Mouse (Mus musculus) embryonic facial prominence, embryonic 14.5 days (tissue): ENCODE data around the gene Ncor2. TPM values are rescaled to one million over a fixed set of nuclear protein-coding genes. Genes with fewer than 3 reads are reported as not detected.

Source experiments
- ATAC-seq: fragments of 200-750 bp; cut with Nextera tagmentation; 2 replicates; pipeline ENCODE4 v1.8.0; 2017; ENCODE audit warnings: low read depth, moderate number of reproducible peaks, moderate TSS enrichment
- DNase-seq: peaks from one replicate; pipeline ENCODE4 v3.0.0-alpha.2; 2015; ENCODE audit warnings: low spot score
- H3K27ac ChIP-seq: fragments of 300-500 bp; sonication (generic); replicated peaks from 2 replicates; pipeline ENCODE4 v1.5.1; 2014; ENCODE audit warnings: low read depth, mild to moderate bottlenecking, low read length, moderate library complexity
- H3K27me3 ChIP-seq: fragments of 300-500 bp; sonication (generic); replicated peaks from 2 replicates; pipeline ENCODE4 v1.6.1; 2014; ENCODE audit warnings: low read length; ENCODE audit not compliant: control insufficient read depth, insufficient read depth
- H3K36me3 ChIP-seq: fragments of 300-500 bp; sonication (generic); 2 replicates; pipeline ENCODE4 v1.6.1; 2014; ENCODE audit warnings: low read length, mixed read lengths; ENCODE audit not compliant: control insufficient read depth, insufficient read depth
- H3K4me1 ChIP-seq: fragments of 300-500 bp; sonication (generic); 2 replicates; pipeline ENCODE4 v1.6.1; 2014; ENCODE audit warnings: antibody characterized with exemption, low read length; ENCODE audit not compliant: control insufficient read depth, insufficient read depth
- H3K4me2 ChIP-seq: fragments of 300-500 bp; sonication (generic); 2 replicates; pipeline ENCODE4 v1.6.1; 2014; ENCODE audit warnings: low read depth, mild to moderate bottlenecking, low read length, moderate library complexity, mixed read lengths
- H3K4me3 ChIP-seq: fragments of 300-500 bp; sonication (generic); 2 replicates; pipeline ENCODE4 v1.5.1; 2014; ENCODE audit warnings: low read depth, mild to moderate bottlenecking, low read length
- H3K9ac ChIP-seq: fragments of 300-500 bp; sonication (generic); 2 replicates; pipeline ENCODE4 v1.6.1; 2014; ENCODE audit warnings: low read depth, mild to moderate bottlenecking, low read length, moderate library complexity, mixed read lengths
- H3K9me3 ChIP-seq: fragments of 300-500 bp; sonication (generic); 2 replicates; pipeline ENCODE4 v1.6.1; 2016; ENCODE audit warnings: low read length; ENCODE audit not compliant: control insufficient read depth
- WGBS: fragments of 180-500 bp; shearing (Covaris S2); extraction: QIAGEN DNeasy Blood & Tissue Kit; methylation state at CpG from one replicate; pipeline ENCODE4 v1.1.7; 2014; 5-methylcytosine and 5-hydroxymethylcytosine counted together
- polyA plus RNA-seq: library from polyadenylated mRNA; unstranded; fragments of >200 nt; fragmentation: Nextera tagmentation; extraction: Ambion mirVana; gene quantifications from 2 replicates; pipeline ENCODE4 v1.2.1, GENCODE M21; 2014

Ncor2 gene
- polyA plus RNA-seq = 34.9 and 37.3 TPM in 2 replicates

DNA sequence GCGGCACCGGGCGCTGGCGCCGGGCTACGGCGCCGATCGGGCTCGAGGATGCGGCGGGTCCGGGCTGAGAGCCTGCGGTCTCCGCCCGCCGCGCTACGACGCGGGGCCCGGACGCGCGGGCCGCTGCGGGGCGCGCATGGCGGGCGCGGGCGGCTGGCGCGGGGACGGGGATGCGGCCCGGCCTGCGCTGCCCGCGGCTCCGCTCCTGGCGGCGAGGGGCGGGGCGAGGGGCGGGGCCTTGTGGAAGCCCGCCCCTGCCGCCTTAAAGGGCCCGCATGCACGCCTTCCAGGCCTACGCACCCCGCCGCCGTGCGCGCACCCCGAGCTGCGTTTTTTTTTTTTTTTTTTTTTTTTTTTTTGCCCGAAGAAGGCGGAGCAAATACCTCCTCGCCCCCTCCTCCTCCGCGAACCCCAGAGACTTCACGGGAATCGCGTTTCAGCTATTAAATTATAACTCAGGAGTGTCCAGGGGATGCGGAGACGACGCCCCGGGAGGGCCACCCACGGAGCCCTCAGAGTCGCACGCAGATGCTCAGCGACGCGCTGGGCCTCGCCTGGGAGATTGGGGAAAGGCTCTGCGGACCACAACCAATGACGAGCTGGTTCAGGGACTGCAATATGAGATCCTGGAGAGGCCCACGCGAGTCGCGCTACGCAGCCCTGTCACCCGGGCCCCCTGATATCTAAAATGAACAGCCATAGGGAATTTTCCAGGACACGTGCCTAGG, at the start of gene Ncor2:
Gene Ncor2 (minus strand): TSS at position 213 of the 728 bp plus-strand sequence.
- Histone ChIP-seq H3K27me3 (no peaks in the 10 kb centered on the region), H3K9ac (peak within 1 kb of the TSS; percentile 92), H3K4me1 (peaks cover 37% of the 10 kb centered on the region), H3K4me2 (peak within 1 kb of the TSS; percentile 76), H3K36me3 (no peaks in the 10 kb centered on the region), H3K9me3 (no peaks in the 10 kb centered on the region), H3K4me3 (peak within 1 kb of the TSS; percentile 87), H3K27ac (peak within 1 kb of the TSS; percentile 95)
- DNase-seq (peak; percentile 93), ATAC-seq (peak; percentile 86)
- WGBS = 0% methylated on average over 43 of the region's 87 CpGs

- DNase-seq (no peak), ATAC-seq (no peak)
- no peak overlapping the region for H3K9ac ChIP-seq
- 100% methylated on average over 4 of the region's 4 CpGs for WGBS
- H3K9me3 ChIP-seq = peaks cover 9% of the 10 kb centered on the region; the same call in 1 of the 2 replicates
- H3K36me3 ChIP-seq = no peaks in the 10 kb centered on the region
- H3K4me3 ChIP-seq = no peak overlapping the region
- H3K27me3 ChIP-seq = no peaks in the 10 kb centered on the region
- H3K4me2 ChIP-seq = no peak overlapping the region
- no peak overlapping the region for H3K27ac ChIP-seq
- no peaks in the 10 kb centered on the region for H3K4me1 ChIP-seq
Measured at GRCm38 (mm10) chr5:125227699-125228098, 48.7 kb upstream of the Ncor2 start.

DNA sequence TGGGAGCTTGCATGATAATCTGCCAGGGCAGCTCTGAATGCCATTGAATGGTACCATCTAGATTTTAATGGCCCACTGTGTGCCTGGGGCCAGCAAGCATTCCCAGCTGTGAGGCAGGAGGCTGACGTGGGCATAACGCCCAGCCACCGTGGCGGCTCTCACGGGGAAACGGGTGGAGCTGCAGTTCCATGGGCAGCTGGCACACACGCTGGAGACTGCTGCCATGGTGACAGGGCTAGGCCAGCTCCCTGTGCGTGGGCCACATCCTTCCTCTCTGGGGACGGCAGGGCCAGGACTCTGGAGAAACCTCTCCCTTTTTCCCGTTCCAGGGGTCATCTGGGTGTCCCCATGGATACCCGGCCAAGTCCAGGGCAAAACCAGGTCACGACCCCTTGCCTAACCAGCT, 47.2 kb upstream of the Ncor2 start:
- Histone ChIP-seq H3K9me3 (peaks cover 9% of the 10 kb centered on the region; the same call in 1 of the 2 replicates), H3K27ac (no peak overlapping the region), H3K4me1 (no peaks in the 10 kb centered on the region), H3K9ac (no peak overlapping the region), H3K4me2 (no peak overlapping the region), H3K36me3 (no peaks in the 10 kb centered on the region), H3K4me3 (no peak overlapping the region), H3K27me3 (no peaks in the 10 kb centered on the region)
- WGBS = 59% methylated on average over 12 of the region's 12 CpGs
- ATAC-seq (peak; percentile 23; the same call in 1 of the 2 replicates), DNase-seq (peak; percentile 55)

DNA sequence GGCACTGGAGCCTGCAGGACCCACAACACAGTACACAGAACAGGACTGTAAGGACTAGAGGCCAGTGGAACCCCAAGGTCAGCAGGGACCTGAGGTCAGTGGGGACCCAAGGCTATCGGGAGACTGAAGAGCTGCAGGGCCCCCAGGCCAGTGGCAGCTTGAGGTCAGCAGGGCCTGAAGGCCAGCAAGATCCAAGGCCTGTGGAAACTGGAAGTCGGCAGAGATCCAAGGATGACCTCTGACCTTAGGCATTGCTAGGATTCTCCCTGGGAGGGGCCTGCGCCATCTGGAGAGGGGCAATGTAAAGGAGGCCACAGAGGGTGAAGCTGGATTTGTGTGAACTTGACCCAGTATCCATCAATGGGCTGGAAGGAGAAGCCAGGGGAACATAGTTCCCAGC, 45.9 kb upstream of the Ncor2 start:
- no peak for ATAC-seq
- DNase-seq = no peak
- H3K4me2 ChIP-seq = no peak overlapping the region
- peaks cover 9% of the 10 kb centered on the region; the same call in 1 of the 2 replicates for H3K9me3 ChIP-seq
- H3K27ac ChIP-seq = no peak overlapping the region
- H3K4me3 ChIP-seq = no peak overlapping the region
- no peaks in the 10 kb centered on the region for H3K4me1 ChIP-seq
- WGBS = 21% methylated on average over 3 of the region's 3 CpGs
- no peak overlapping the region for H3K9ac ChIP-seq
- H3K36me3 ChIP-seq = no peaks in the 10 kb centered on the region
- H3K27me3 ChIP-seq = no peaks in the 10 kb centered on the region

GRCm38 (mm10) chr5:125223961-125224360, 44.9 kb upstream of the Ncor2 start:
- H3K27ac ChIP-seq = no peak overlapping the region
- H3K36me3 ChIP-seq = no peaks in the 10 kb centered on the region
- H3K9me3 ChIP-seq = peaks cover 9% of the 10 kb centered on the region; the same call in 1 of the 2 replicates
- no peak overlapping the region for H3K4me2 ChIP-seq
- H3K27me3 ChIP-seq = no peaks in the 10 kb centered on the region
- no peak overlapping the region for H3K4me3 ChIP-seq
- DNase-seq (no peak), ATAC-seq (no peak)
- no peaks in the 10 kb centered on the region for H3K4me1 ChIP-seq
- WGBS = 56% methylated on average over 5 of the region's 5 CpGs
- H3K9ac ChIP-seq = no peak overlapping the region

DNA sequence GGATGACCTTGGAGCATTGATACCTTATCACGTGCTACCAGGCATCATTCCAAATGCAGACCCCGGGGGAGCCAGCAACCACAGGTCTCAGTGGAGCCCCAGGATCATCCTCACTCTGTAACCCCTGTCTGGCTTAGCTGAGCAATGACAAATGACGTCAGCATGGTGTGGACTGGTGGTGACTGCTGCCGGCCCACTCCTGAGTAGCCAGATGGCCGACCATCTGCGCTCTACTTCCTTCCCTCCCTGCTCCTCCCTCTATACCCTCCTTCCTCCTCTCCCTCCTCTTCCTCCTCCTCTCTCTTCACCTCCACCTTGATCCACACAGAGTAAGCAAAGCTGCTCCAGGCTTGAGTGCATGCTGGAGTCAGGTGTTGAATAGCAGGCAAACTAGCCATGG, 43.7 kb upstream of the Ncor2 start:
- 67% methylated on average over 6 of the region's 6 CpGs for WGBS

GRCm38 (mm10) chr5:125221868-125222267, 42.8 kb upstream of the Ncor2 start:
- no peaks in the 10 kb centered on the region for H3K27me3 ChIP-seq
- DNase-seq = peak; percentile 67
- no peak overlapping the region for H3K4me3 ChIP-seq
- peak overlapping the region; percentile 11; the same call in 1 of the 2 replicates for H3K27ac ChIP-seq
- 64% methylated on average over 3 of the region's 3 CpGs for WGBS
- H3K36me3 ChIP-seq = no peaks in the 10 kb centered on the region
- peak; percentile 62 for ATAC-seq
- no peaks in the 10 kb centered on the region for H3K9me3 ChIP-seq
- H3K9ac ChIP-seq = no peak overlapping the region
- no peak overlapping the region for H3K4me2 ChIP-seq
- H3K4me1 ChIP-seq = no peaks in the 10 kb centered on the region

More for the DNA sequence above, 43.7 kb upstream of the Ncor2 start:
- Histone ChIP-seq H3K36me3 (no peaks in the 10 kb centered on the region), H3K27ac (no peak overlapping the region), H3K4me2 (no peak overlapping the region), H3K4me1 (no peaks in the 10 kb centered on the region), H3K27me3 (no peaks in the 10 kb centered on the region), H3K9ac (no peak overlapping the region), H3K9me3 (peaks cover 5% of the 10 kb centered on the region; the same call in 1 of the 2 replicates), H3K4me3 (no peak overlapping the region)
- DNase-seq (no peak), ATAC-seq (no peak)

- 71% methylated on average over 9 of the region's 9 CpGs for WGBS
- Histone ChIP-seq H3K27me3 (no peaks in the 10 kb centered on the region), H3K4me2 (no peak overlapping the region), H3K27ac (no peak overlapping the region; the same call in 1 of the 2 replicates), H3K4me3 (no peak overlapping the region), H3K4me1 (peaks cover 16% of the 10 kb centered on the region), H3K9me3 (no peaks in the 10 kb centered on the region), H3K36me3 (no peaks in the 10 kb centered on the region), H3K9ac (no peak overlapping the region)
- DNase-seq (peak; percentile 26), ATAC-seq (no peak; the same call in 1 of the 2 replicates)
Measured at GRCm38 (mm10) chr5:125217426-125218170, 38.6 kb upstream of the Ncor2 start.
